Mouse (Mus musculus): ENCODE measurements around the gene Slc15a5.

DNA sequence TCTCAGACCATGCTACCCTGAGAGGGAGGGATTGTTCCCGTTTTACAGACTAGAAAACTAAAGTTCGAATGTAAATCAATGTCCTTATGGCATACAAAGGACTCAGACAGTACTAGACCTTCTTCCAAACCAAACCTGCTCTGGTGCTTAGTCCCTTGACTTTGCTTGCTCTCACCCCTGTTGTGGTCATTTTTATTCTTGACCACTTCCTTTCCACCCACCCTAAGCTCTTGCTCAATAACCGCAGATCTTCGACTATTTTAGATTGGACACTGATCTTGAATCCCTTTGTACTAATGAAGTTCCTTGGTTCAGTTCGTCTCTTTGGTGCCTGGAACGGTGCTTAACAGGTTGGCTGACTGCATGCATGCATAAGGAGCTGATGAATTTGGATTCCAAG is 94.5 kb downstream of the Slc15a5 start:
- TF ChIP-seq CTCF (IDR thresholded peaks at IDR 0.05; ENCODE audit: low read depth, low read length) (no peak), EP300 (IDR thresholded peaks at IDR 0.05; ENCODE audit: insufficient read depth, low read depth, low read length) (no peak), POLR2A (IDR thresholded peaks at IDR 0.05; ENCODE audit: insufficient read depth, low read length) (no peak)
